Mouse (Mus musculus) kidney, adult 2 months (tissue): ENCODE results near the gene Cdt1.

Experiments
- CTCF ChIP-seq: fragments of 200-500 bp; conservative IDR thresholded peaks from 2 replicates; pipeline ENCODE4 v1.5.1; 2011; ENCODE audit warnings: low read depth, mild to moderate bottlenecking, control low read depth, low read length, moderate library complexity, mixed read lengths; ENCODE audit not compliant: insufficient read depth, insufficient read length
- POLR2A ChIP-seq: fragments of 200-500 bp; IDR thresholded peaks from one replicate; pipeline ENCODE4 v1.6.1; 2011; ENCODE audit warnings: low read depth, low read length, control low read depth

GRCm38 (mm10) chr8:122620446-122620845 lies 52.6 kb downstream of the Cdt1 start:
- TF ChIP-seq CTCF, result no peak
- TF ChIP-seq POLR2A, result no peak
